Mouse (Mus musculus): ENCODE measurements around the gene Gm11096.

Gene Gm11096

DNA sequence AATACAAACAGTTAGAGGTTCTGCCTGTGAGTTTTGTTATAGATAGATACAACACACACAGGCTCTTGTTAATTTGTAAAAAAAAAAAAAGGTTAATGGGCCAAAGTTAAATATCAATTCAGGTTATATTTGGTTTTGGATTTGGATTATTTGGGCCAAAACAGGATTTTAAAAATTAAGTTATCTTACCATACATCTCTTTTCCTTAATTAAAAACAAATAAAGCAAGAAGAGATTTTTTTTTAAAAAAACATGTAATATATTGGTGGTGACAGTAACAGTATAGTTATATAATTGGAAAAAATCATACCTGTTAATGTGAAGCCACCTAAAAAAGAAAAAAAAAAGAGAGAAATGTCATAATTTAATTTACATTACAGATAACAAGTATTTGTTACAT lies at the start of gene Gm11096:
TSS of gene Gm11096 (plus strand) at position 301 of the 400 bp plus-strand sequence.
- no peak for DNase-seq (ENCODE audit: inconsistent ontology term)

DNA sequence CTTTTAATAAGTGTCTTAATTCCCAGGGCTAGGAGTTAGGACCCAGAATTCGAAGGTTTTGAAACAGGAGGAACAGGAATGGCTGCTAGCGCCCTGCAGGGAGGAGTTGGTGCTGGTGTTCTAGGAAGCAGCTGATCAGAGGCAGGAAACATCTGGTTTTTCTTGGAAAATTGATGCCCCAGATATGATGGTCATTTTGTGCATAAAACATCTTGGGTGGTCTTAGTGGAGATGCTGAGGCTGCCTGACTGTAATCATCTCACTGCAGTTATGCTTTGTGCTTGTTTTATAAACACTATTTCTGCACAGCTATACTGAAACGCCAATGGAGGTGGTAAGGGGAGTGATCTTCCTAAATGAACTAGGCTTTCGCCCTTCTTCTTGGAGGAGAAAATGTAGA lies 48.5 kb upstream of the Gm11096 start:
- DNase-seq (ENCODE audit: inconsistent ontology term) = no peak

GRCm38 (mm10) chr17:81394124-81394523 lies 47.4 kb upstream of the Gm11096 start:
- DNase-seq (ENCODE audit: inconsistent ontology term) = no peak

- peak; percentile 25 for DNase-seq (ENCODE audit: inconsistent ontology term)
Observed at GRCm38 (mm10) chr17:81397434-81397833, 44.1 kb upstream of the Gm11096 start.

DNA sequence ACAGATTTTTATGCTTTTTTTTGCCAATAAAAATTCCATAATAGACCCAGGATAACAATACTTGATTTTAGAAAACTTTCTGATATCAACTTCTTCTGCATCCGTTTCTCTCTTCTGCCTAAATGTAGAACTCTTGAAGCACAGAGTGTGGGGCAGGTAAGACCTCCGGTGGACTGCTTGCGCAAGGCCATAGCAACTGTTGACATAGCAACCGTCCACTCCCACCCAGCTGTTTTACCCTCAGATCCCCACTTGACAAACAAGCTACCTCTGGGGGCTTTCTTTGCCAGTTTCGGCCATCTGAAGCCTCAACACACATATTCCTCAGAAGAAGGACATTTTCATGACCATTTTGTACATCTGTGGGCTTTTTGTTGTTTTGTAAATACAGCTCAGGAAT lies 41.2 kb upstream of the Gm11096 start:
- DNase-seq (ENCODE audit: inconsistent ontology term) = no peak

DNA sequence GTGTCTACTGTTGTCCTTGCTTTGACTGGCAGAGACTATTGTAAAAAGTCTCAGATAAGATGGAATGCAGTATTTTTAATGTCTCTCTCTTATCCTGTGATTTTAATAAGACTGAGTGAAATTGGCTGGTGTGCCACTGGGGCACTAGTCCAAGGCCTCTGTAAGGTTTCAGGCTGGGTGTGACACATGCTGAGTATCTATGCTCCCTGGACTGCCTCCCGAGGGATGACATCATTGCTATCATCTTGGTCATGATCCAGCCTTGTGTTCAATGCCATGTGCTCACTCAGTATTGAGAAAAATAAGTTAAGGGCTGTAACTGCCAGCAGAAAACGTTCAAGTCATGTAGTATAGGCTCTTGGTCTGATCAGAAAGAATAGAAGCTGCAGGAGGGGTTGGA lies 38.9 kb upstream of the Gm11096 start:
- DNase-seq (ENCODE audit: inconsistent ontology term) = peak; percentile 88

GRCm38 (mm10) chr17:81403121-81403520 lies 38.4 kb upstream of the Gm11096 start:
- DNase-seq (ENCODE audit: inconsistent ontology term) = peak; percentile 72

GRCm38 (mm10) chr17:81404225-81404624 lies 37.3 kb upstream of the Gm11096 start:
- DNase-seq (ENCODE audit: inconsistent ontology term) = no peak

DNA sequence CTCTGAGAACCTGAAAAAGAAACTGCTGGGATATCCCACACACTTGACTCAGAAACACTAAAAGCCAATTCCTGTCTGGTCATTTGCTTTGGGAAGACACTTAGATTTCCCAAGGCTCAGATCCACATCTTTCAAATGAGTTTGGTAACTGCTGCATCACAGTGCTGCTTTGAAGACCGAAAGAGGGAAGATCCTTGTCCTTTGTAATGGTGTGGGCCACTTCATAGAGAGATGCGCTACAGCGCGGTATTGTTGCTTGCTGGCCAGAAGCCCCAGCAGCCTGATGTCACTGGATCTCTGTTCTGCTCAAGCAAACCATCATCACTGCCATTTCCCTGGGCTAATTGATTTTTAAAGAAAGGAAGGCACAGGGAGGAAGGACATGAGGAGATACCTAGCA lies 28.8 kb upstream of the Gm11096 start:
- no peak for DNase-seq (ENCODE audit: inconsistent ontology term)

- DNase-seq (ENCODE audit: inconsistent ontology term) = no peak
Observed at GRCm38 (mm10) chr17:81416361-81417114, 25.0 kb upstream of the Gm11096 start.

GRCm38 (mm10) chr17:81419802-81420459 lies 21.6 kb upstream of the Gm11096 start:
- DNase-seq (ENCODE audit: inconsistent ontology term) = peak; percentile 40

- DNase-seq (ENCODE audit: inconsistent ontology term) = no peak
Observed at GRCm38 (mm10) chr17:81424256-81424912, 17.2 kb upstream of the Gm11096 start.

- no peak for DNase-seq (ENCODE audit: inconsistent ontology term)
Observed at GRCm38 (mm10) chr17:81427245-81427644, 14.3 kb upstream of the Gm11096 start.

DNA sequence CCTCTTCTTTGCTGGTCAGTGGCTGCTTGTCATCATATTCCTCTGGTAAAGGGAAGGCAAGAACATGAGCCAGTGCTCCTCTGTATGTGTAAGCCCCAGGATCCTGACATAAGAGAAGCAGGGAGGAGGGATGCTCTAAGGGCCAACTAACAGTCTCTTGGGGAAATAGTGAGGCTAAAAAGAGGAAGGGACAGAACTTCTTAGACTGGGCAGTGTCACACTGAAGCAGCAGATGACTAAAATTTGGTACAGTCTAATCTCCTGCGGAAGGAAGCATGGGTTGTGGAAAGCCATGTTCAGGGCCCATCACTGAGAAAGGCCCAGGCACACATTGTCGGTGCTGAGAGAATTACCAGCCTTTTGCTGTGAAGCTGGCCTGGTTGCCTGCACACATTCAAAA lies 8.8 kb upstream of the Gm11096 start:
- DNase-seq (ENCODE audit: inconsistent ontology term) = no peak

DNA sequence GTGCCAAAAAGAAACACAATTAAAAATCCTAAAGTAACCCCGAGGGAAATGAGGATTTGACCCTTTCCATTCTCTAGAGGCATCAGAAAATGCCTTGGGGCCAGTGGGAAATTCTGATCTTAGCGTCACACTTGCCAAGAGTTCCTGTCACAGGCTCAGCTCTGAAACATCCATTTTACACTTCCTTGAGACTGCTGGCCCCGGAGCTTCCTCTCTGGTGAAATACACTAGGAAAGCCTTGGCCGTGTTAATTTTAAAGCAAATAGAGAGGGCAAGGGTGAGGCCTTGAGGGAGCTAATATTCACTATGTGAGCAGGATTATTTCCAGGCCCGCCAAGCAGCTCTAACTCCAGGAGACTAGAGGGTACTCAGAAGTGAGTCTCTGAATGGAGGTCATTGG lies 8.4 kb upstream of the Gm11096 start:
- no peak for DNase-seq (ENCODE audit: inconsistent ontology term)

GRCm38 (mm10) chr17:81455269-81455668 lies 13.7 kb downstream of the Gm11096 start:
- no peak for DNase-seq (ENCODE audit: inconsistent ontology term)

- DNase-seq (ENCODE audit: inconsistent ontology term) = no peak
Observed at GRCm38 (mm10) chr17:81455977-81456376, 14.4 kb downstream of the Gm11096 start.

- no peak for DNase-seq (ENCODE audit: inconsistent ontology term)
Observed at GRCm38 (mm10) chr17:81459379-81459778, 17.8 kb downstream of the Gm11096 start.

DNA sequence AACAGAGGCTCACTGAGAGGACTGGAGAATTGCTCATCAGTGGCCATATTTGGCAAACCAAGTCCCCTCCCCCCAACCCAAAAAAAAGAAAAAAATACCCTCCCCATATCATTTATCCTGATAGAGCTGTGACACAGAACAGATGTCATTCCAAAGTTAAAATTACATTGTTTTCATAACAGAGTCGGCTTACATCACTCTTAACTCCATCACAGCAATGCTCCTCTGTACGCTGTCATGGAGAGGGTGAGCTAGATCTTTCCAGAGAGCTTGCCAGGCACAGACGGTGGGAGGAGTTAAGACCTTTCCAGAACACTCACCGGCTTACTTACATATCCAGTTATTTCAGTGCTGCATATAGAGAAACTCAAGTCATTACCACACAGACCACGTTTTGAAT lies 27.4 kb downstream of the Gm11096 start:
- DNase-seq (ENCODE audit: inconsistent ontology term) = no peak

- DNase-seq (ENCODE audit: inconsistent ontology term) = no peak
Observed at GRCm38 (mm10) chr17:81473363-81473762, 31.8 kb downstream of the Gm11096 start.

DNA sequence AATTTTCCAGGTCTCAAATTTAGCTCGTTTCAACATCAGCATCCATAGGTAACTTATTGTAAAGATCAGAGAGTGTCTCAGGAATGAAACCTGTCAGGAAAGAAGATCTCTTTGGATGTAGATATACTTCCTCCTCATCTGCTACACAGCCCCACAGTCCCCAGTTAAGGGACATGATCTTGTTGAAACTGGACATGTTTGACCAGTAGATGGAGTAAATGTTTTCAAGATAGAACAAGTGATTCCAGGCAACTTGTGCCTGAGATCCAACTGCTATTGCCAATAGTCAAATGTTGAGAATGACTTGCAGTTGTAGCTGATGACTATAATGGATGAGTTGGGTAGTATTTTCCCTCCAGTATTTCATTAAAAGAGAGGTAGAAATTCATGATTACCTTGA lies 35.9 kb downstream of the Gm11096 start:
- DNase-seq (ENCODE audit: inconsistent ontology term) = no peak

DNA sequence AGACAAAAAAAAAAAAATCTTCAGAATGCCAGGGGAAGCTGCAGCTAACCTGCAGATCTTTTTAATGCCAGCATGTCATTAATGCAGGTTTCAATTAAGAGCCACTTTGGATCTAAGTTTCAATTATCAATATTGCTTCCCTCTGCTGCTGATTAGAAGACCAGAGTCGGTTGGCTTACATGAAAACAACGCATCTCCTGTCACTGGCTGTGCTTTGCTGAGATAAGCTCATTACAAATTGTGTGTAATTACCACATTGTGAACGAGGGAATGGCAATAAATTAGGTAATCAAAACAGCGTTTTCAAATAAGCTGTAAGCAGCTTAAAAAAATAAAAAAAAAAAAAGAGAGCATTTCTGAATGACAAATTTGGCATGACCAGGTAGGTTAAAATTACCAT lies 38.2 kb downstream of the Gm11096 start:
- DNase-seq (ENCODE audit: inconsistent ontology term) = no peak
